Mouse (Mus musculus): ENCODE measurements around the gene Rassf8.

The Rassf8 gene

GRCm38 (mm10) chr6:145804276-145804675 is 57.7 kb downstream of the Rassf8 start:
- in situ Hi-C loops (cut with MboI; ENCODE audit: low pct_unique_long_range_greater_than_20kb in 1 of 2, low sequenced_read_pairs in 2 of 2, unreplicated experiment in 1 of 2) = no loop called here

- in situ Hi-C loops (cut with MboI; ENCODE audit: low pct_unique_long_range_greater_than_20kb in 1 of 2, low sequenced_read_pairs in 2 of 2, unreplicated experiment in 1 of 2) = no loop called here
These were observed 60.2 kb downstream of the Rassf8 start for GRCm38 (mm10) chr6:145806784-145807183.

GRCm38 (mm10) chr6:145807929-145808328 is 61.4 kb downstream of the Rassf8 start:
- in situ Hi-C loops (cut with MboI; ENCODE audit: low pct_unique_long_range_greater_than_20kb in 1 of 2, low sequenced_read_pairs in 2 of 2, unreplicated experiment in 1 of 2) = no loop called here

- in situ Hi-C loops (cut with MboI; ENCODE audit: low pct_unique_long_range_greater_than_20kb in 1 of 2, low sequenced_read_pairs in 2 of 2, unreplicated experiment in 1 of 2) = no loop called here
These were observed 63.0 kb downstream of the Rassf8 start for GRCm38 (mm10) chr6:145809566-145809965.

- in situ Hi-C loops (cut with MboI; ENCODE audit: low pct_unique_long_range_greater_than_20kb in 1 of 2, low sequenced_read_pairs in 2 of 2, unreplicated experiment in 1 of 2) = no loop called here
These were observed 63.5 kb downstream of the Rassf8 start for GRCm38 (mm10) chr6:145810015-145810414.

GRCm38 (mm10) chr6:145811174-145811573 is 64.6 kb downstream of the Rassf8 start:
- in situ Hi-C loops (cut with MboI; ENCODE audit: low pct_unique_long_range_greater_than_20kb in 1 of 2, low sequenced_read_pairs in 2 of 2, unreplicated experiment in 1 of 2) = no loop called here

GRCm38 (mm10) chr6:145815200-145815599 is 68.7 kb downstream of the Rassf8 start:
- in situ Hi-C loops (cut with MboI; ENCODE audit: low pct_unique_long_range_greater_than_20kb in 1 of 2, low sequenced_read_pairs in 2 of 2, unreplicated experiment in 1 of 2) = no loop called here

GRCm38 (mm10) chr6:145819151-145819550 is 72.6 kb downstream of the Rassf8 start:
- in situ Hi-C loops (cut with MboI; ENCODE audit: low pct_unique_long_range_greater_than_20kb in 1 of 2, low sequenced_read_pairs in 2 of 2, unreplicated experiment in 1 of 2) = no loop called here

GRCm38 (mm10) chr6:145822218-145822617 is 75.7 kb downstream of the Rassf8 start:
- in situ Hi-C loops (cut with MboI; ENCODE audit: low pct_unique_long_range_greater_than_20kb in 1 of 2, low sequenced_read_pairs in 2 of 2, unreplicated experiment in 1 of 2) = loop anchor here in 1 of 2 experiments (10.0 kb wide), 2 partner anchors 133 to 463 kb away; no protein-coding TSS in a partner anchor

GRCm38 (mm10) chr6:145823103-145823502 is 76.6 kb downstream of the Rassf8 start:
- in situ Hi-C loops (cut with MboI; ENCODE audit: low pct_unique_long_range_greater_than_20kb in 1 of 2, low sequenced_read_pairs in 2 of 2, unreplicated experiment in 1 of 2) = loop anchor here in 1 of 2 experiments (10.0 kb wide), 2 partner anchors 132 to 462 kb away; no protein-coding TSS in a partner anchor

GRCm38 (mm10) chr6:145823588-145824234 is 77.2 kb downstream of the Rassf8 start:
- in situ Hi-C loops (cut with MboI; ENCODE audit: low pct_unique_long_range_greater_than_20kb in 1 of 2, low sequenced_read_pairs in 2 of 2, unreplicated experiment in 1 of 2) = loop anchor here in 1 of 2 experiments (10.0 kb wide), 2 partner anchors 131 to 461 kb away; no protein-coding TSS in a partner anchor

GRCm38 (mm10) chr6:145826305-145826704 is 79.8 kb downstream of the Rassf8 start:
- in situ Hi-C loops (cut with MboI; ENCODE audit: low pct_unique_long_range_greater_than_20kb in 1 of 2, low sequenced_read_pairs in 2 of 2, unreplicated experiment in 1 of 2) = loop anchor here (10.0 to 25.0 kb wide), 3 partner anchors 128 to 461 kb away; no protein-coding TSS in a partner anchor

GRCm38 (mm10) chr6:145829062-145829835 is 82.7 kb downstream of the Rassf8 start:
- in situ Hi-C loops (cut with MboI; ENCODE audit: low pct_unique_long_range_greater_than_20kb in 1 of 2, low sequenced_read_pairs in 2 of 2, unreplicated experiment in 1 of 2) = loop anchor here (10.0 to 25.0 kb wide), 3 partner anchors 126 to 458 kb away; no protein-coding TSS in a partner anchor

- in situ Hi-C loops (cut with MboI; ENCODE audit: low pct_unique_long_range_greater_than_20kb in 1 of 2, low sequenced_read_pairs in 2 of 2, unreplicated experiment in 1 of 2) = loop anchor here in 1 of 2 experiments (25.0 kb wide), 1 partner anchor 457 kb away; no protein-coding TSS in a partner anchor
These were observed 83.6 kb downstream of the Rassf8 start for GRCm38 (mm10) chr6:145830117-145830516.

GRCm38 (mm10) chr6:145830617-145831016 is 84.1 kb downstream of the Rassf8 start:
- in situ Hi-C loops (cut with MboI; ENCODE audit: low pct_unique_long_range_greater_than_20kb in 1 of 2, low sequenced_read_pairs in 2 of 2, unreplicated experiment in 1 of 2) = loop anchor here in 1 of 2 experiments (25.0 kb wide), 1 partner anchor 457 kb away; no protein-coding TSS in a partner anchor

- in situ Hi-C loops (cut with MboI; ENCODE audit: low pct_unique_long_range_greater_than_20kb in 1 of 2, low sequenced_read_pairs in 2 of 2, unreplicated experiment in 1 of 2) = loop anchor here in 1 of 2 experiments (25.0 kb wide), 1 partner anchor 454 kb away; no protein-coding TSS in a partner anchor
These were observed 86.4 kb downstream of the Rassf8 start for GRCm38 (mm10) chr6:145832927-145833326.

- in situ Hi-C loops (cut with MboI; ENCODE audit: low pct_unique_long_range_greater_than_20kb in 1 of 2, low sequenced_read_pairs in 2 of 2, unreplicated experiment in 1 of 2) = loop anchor here in 1 of 2 experiments (25.0 kb wide), 1 partner anchor 452 kb away; no protein-coding TSS in a partner anchor
These were observed 88.8 kb downstream of the Rassf8 start for GRCm38 (mm10) chr6:145835359-145835758.

GRCm38 (mm10) chr6:145845611-145846010 is 99.1 kb downstream of the Rassf8 start:
- in situ Hi-C loops (cut with MboI; ENCODE audit: low pct_unique_long_range_greater_than_20kb in 1 of 2, low sequenced_read_pairs in 2 of 2, unreplicated experiment in 1 of 2) = loop anchor here in 1 of 2 experiments (25.0 kb wide), 1 partner anchor 442 kb away; no protein-coding TSS in a partner anchor

- in situ Hi-C loops (cut with MboI; ENCODE audit: low pct_unique_long_range_greater_than_20kb in 1 of 2, low sequenced_read_pairs in 2 of 2, unreplicated experiment in 1 of 2) = loop anchor here in 1 of 2 experiments (25.0 kb wide), 1 partner anchor 441 kb away; no protein-coding TSS in a partner anchor
These were observed 99.5 kb downstream of the Rassf8 start for GRCm38 (mm10) chr6:145846076-145846475.

Measured in mouse embryonic stem cell (cell line).